Mouse (Mus musculus): ENCODE results near the gene Hpse2. TPM values are rescaled to one million over a fixed set of nuclear protein-coding genes. Genes with fewer than 3 reads are reported as not detected.
A peak's percentile ranks its signal among the peaks of the same experiment; 100 is the strongest.

Hpse2 gene
- polyA plus RNA-seq, 2 experiments = 0.01 TPM; not detected in 1

DNA sequence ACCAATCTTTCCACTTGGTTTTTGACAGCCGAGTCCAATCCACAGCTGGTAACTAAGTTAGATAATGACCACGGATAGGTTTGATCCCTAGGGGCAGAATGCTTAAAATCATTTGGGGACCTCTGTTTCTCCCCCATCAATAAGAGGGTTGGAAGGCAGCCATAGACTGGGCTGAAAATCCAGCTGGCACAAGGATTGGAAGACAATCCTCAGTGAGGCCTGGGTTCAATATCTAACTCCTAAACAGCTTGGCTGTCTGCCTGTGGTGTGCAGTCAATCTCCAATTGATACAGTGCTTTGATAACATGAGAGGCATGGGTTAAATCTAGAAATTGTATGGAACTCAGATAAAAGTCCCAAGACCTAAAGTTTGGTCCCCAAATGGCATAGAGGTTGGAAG is 345.4 kb downstream of the Hpse2 start:
- no peaks in the 10 kb centered on the region for H3K36me3 ChIP-seq (replicated peaks; ENCODE audit: control insufficient read depth, insufficient read depth, low read depth)
- no peak overlapping the region for H3K4me2 ChIP-seq (ENCODE audit: low read depth)
- ATAC-seq (ENCODE audit: insufficient read depth) (no peak), DNase-seq (ENCODE audit: low read depth in 3 of 3, low spot score in 3 of 3) (no peak)
- no peaks in the 10 kb centered on the region for H3K9me3 ChIP-seq (ENCODE audit: control insufficient read depth, low read length)
- H3K4me3 ChIP-seq (ENCODE audit: insufficient read depth in 1 of 2, low read depth in 2 of 2, low read length in 2 of 2) = no peak overlapping the region
- no peak overlapping the region for H3K9ac ChIP-seq (replicated peaks)
- no peaks in the 10 kb centered on the region for H3K27me3 ChIP-seq (ENCODE audit: control insufficient read depth, insufficient read depth, low read length)
- 49% methylated on average over 2 of the region's 2 CpGs for WGBS (ENCODE audit: insufficient replicate concordance)
- no peaks in the 10 kb centered on the region for H3K4me1 ChIP-seq (replicated peaks; ENCODE audit: control insufficient read depth in 2 of 2, insufficient read depth in 2 of 2, low read length in 1 of 2)
- TF ChIP-seq EP300 (IDR thresholded peaks at IDR 0.05; ENCODE audit: low read depth) (no peak), CTCF (IDR thresholded peaks at IDR 0.05; ENCODE audit: low read depth) (no peak)
- no peak overlapping the region for H3K27ac ChIP-seq

DNA sequence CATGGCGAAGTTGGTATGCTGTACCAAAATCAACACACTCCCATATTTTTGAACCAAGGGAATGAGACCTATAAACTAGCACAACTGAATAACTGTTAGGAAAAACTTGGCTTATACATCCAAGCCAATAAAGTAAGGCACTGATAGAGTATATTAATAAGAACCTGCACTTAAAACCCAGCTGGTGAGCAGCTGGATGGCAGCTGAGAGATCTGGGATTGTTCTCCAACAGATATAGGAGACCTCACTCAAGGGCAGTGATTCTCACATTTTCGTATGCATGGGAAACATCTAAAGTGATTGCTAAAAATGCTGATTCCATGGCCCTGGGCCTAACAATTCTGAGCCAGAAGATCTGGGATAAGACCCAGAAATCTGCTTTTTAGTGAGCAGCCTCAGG is 345.9 kb downstream of the Hpse2 start:
- H3K27ac ChIP-seq = no peak overlapping the region
- DNase-seq (ENCODE audit: low read depth in 3 of 3, low spot score in 3 of 3) (no peak), ATAC-seq (ENCODE audit: insufficient read depth) (no peak)
- no peaks in the 10 kb centered on the region for H3K27me3 ChIP-seq (ENCODE audit: control insufficient read depth, insufficient read depth, low read length)
- WGBS (ENCODE audit: insufficient replicate concordance) = 49% methylated on average over 2 of the region's 2 CpGs
- H3K9me3 ChIP-seq (ENCODE audit: control insufficient read depth, low read length) = no peaks in the 10 kb centered on the region
- H3K4me3 ChIP-seq (ENCODE audit: insufficient read depth in 1 of 2, low read depth in 2 of 2, low read length in 2 of 2) = no peak overlapping the region
- no peaks in the 10 kb centered on the region for H3K36me3 ChIP-seq (replicated peaks; ENCODE audit: control insufficient read depth, insufficient read depth, low read depth)
- H3K9ac ChIP-seq (replicated peaks) = no peak overlapping the region
- H3K4me1 ChIP-seq (replicated peaks; ENCODE audit: control insufficient read depth in 2 of 2, insufficient read depth in 2 of 2, low read length in 1 of 2) = no peaks in the 10 kb centered on the region
- TF ChIP-seq CTCF (IDR thresholded peaks at IDR 0.05; ENCODE audit: low read depth) = no peak
- no peak for TF ChIP-seq EP300 (IDR thresholded peaks at IDR 0.05; ENCODE audit: low read depth)
- no peak overlapping the region for H3K4me2 ChIP-seq (ENCODE audit: low read depth)

DNA sequence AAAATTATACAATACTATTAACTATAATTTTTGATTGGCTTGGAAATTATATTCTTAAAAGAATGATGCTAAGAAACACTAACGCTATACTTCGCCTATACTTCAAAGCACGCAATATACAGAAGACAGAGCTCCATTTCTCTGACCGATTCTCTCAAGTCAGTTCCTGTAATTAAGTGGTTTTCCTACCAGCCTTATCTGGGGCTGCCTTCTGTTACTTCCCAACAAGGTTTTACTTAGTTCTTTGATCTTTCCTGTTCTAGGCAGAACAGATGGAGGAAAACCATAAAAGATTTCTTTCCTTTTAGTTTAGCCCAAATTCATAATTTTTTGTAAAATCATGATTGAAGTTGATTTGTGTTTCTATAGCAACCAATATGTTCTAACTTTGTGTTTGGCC is 351.8 kb downstream of the Hpse2 start:
- 4% methylated on average over 4 of the region's 4 CpGs for WGBS (ENCODE audit: insufficient replicate concordance)
- Histone ChIP-seq H3K9ac (replicated peaks) (no peak overlapping the region), H3K27me3 (ENCODE audit: control insufficient read depth, insufficient read depth, low read length) (no peaks in the 10 kb centered on the region), H3K36me3 (replicated peaks; ENCODE audit: control insufficient read depth, insufficient read depth, low read depth) (no peaks in the 10 kb centered on the region), H3K4me3 (ENCODE audit: insufficient read depth in 1 of 2, low read depth in 2 of 2, low read length in 2 of 2) (no peak overlapping the region), H3K27ac (no peak overlapping the region), H3K9me3 (ENCODE audit: control insufficient read depth, low read length) (no peaks in the 10 kb centered on the region), H3K4me1 (replicated peaks; ENCODE audit: control insufficient read depth in 2 of 2, insufficient read depth in 2 of 2, low read length in 1 of 2) (no peaks in the 10 kb centered on the region), H3K4me2 (ENCODE audit: low read depth) (no peak overlapping the region)
- ATAC-seq (ENCODE audit: insufficient read depth) (no peak), DNase-seq (ENCODE audit: low read depth in 3 of 3, low spot score in 3 of 3) (no peak)
- TF ChIP-seq CTCF (IDR thresholded peaks at IDR 0.05; ENCODE audit: low read depth) (no peak), EP300 (IDR thresholded peaks at IDR 0.05; ENCODE audit: low read depth) (no peak)

- H3K27me3 ChIP-seq (ENCODE audit: control insufficient read depth, insufficient read depth, low read length) = no peaks in the 10 kb centered on the region
- H3K9me3 ChIP-seq (ENCODE audit: control insufficient read depth, low read length) = no peaks in the 10 kb centered on the region
- no peak overlapping the region for H3K27ac ChIP-seq
- peak; percentile 54 for TF ChIP-seq CTCF (IDR thresholded peaks at IDR 0.05; ENCODE audit: low read depth)
- no peak for TF ChIP-seq EP300 (IDR thresholded peaks at IDR 0.05; ENCODE audit: low read depth)
- no peaks in the 10 kb centered on the region for H3K36me3 ChIP-seq (replicated peaks; ENCODE audit: control insufficient read depth, insufficient read depth, low read depth)
- DNase-seq (ENCODE audit: low read depth in 3 of 3, low spot score in 3 of 3) = no peak
- H3K9ac ChIP-seq (replicated peaks) = no peak overlapping the region
- no peaks in the 10 kb centered on the region for H3K4me1 ChIP-seq (replicated peaks; ENCODE audit: control insufficient read depth in 2 of 2, insufficient read depth in 2 of 2, low read length in 1 of 2)
- no peak overlapping the region for H3K4me2 ChIP-seq (ENCODE audit: low read depth)
- WGBS (ENCODE audit: insufficient replicate concordance) = 15% methylated on average over 4 of the region's 4 CpGs
- ATAC-seq (ENCODE audit: insufficient read depth) = no peak
- no peak overlapping the region for H3K4me3 ChIP-seq (ENCODE audit: insufficient read depth in 1 of 2, low read depth in 2 of 2, low read length in 2 of 2)
These were observed 360.9 kb downstream of the Hpse2 start for GRCm38 (mm10) chr19:43027305-43027704.

- 63% methylated on average over 3 of the region's 3 CpGs for WGBS (ENCODE audit: insufficient replicate concordance)
- ATAC-seq (ENCODE audit: insufficient read depth) = no peak
- DNase-seq (ENCODE audit: low read depth in 3 of 3, low spot score in 3 of 3) = no peak
- TF ChIP-seq EP300 (IDR thresholded peaks at IDR 0.05; ENCODE audit: low read depth) (no peak), CTCF (IDR thresholded peaks at IDR 0.05; ENCODE audit: low read depth) (no peak)
- H3K9ac ChIP-seq (replicated peaks) = no peak overlapping the region
- H3K27me3 ChIP-seq (ENCODE audit: control insufficient read depth, insufficient read depth, low read length) = no peaks in the 10 kb centered on the region
- H3K4me2 ChIP-seq (ENCODE audit: low read depth) = no peak overlapping the region
- H3K4me1 ChIP-seq (replicated peaks; ENCODE audit: control insufficient read depth in 2 of 2, insufficient read depth in 2 of 2, low read length in 1 of 2) = no peaks in the 10 kb centered on the region
- no peak overlapping the region for H3K4me3 ChIP-seq (ENCODE audit: insufficient read depth in 1 of 2, low read depth in 2 of 2, low read length in 2 of 2)
- H3K27ac ChIP-seq = no peak overlapping the region
- H3K9me3 ChIP-seq (ENCODE audit: control insufficient read depth, low read length) = no peaks in the 10 kb centered on the region
- H3K36me3 ChIP-seq (replicated peaks; ENCODE audit: control insufficient read depth, insufficient read depth, low read depth) = no peaks in the 10 kb centered on the region
These were observed 365.5 kb downstream of the Hpse2 start for GRCm38 (mm10) chr19:43022611-43023173.

All from liver, embryonic 14.5 days (tissue).